Mouse (Mus musculus): ENCODE measurements around the gene Gm45808.

- no peak for TF ChIP-seq USF1 (IDR thresholded peaks at IDR 0.05; ENCODE audit: low read depth)
- TF ChIP-seq CTCF (IDR thresholded peaks at IDR 0.05; ENCODE audit: control insufficient read depth, insufficient read depth, insufficient read length) = no peak
- no peak for TF ChIP-seq CEBPB (IDR thresholded peaks at IDR 0.05; ENCODE audit: low read depth)
- TF ChIP-seq MYOD1 (IDR thresholded peaks at IDR 0.05; ENCODE audit: control insufficient read depth, insufficient read length, low read depth) = no peak
- no peak for TF ChIP-seq MYOG (IDR thresholded peaks at IDR 0.05; ENCODE audit: control insufficient read depth, extremely low read depth, insufficient read length)
These were observed 24.8 kb downstream of the Gm45808 start for GRCm38 (mm10) chr7:45461781-45462180.
